Mouse (Mus musculus) v-Abl transformed pro-B cells (cell line): Measurements from ENCODE around the gene Mex3b.

Experiments used
- in situ Hi-C, 2 experiments: fragments of 400-800 bp; cut with MboI; formaldehyde crosslinking; loops; one replicate each; pipeline ENCODE4 v1.15.1; 2025; ENCODE audit not compliant: unreplicated experiment in 2 of 2

The Mex3b gene

DNA sequence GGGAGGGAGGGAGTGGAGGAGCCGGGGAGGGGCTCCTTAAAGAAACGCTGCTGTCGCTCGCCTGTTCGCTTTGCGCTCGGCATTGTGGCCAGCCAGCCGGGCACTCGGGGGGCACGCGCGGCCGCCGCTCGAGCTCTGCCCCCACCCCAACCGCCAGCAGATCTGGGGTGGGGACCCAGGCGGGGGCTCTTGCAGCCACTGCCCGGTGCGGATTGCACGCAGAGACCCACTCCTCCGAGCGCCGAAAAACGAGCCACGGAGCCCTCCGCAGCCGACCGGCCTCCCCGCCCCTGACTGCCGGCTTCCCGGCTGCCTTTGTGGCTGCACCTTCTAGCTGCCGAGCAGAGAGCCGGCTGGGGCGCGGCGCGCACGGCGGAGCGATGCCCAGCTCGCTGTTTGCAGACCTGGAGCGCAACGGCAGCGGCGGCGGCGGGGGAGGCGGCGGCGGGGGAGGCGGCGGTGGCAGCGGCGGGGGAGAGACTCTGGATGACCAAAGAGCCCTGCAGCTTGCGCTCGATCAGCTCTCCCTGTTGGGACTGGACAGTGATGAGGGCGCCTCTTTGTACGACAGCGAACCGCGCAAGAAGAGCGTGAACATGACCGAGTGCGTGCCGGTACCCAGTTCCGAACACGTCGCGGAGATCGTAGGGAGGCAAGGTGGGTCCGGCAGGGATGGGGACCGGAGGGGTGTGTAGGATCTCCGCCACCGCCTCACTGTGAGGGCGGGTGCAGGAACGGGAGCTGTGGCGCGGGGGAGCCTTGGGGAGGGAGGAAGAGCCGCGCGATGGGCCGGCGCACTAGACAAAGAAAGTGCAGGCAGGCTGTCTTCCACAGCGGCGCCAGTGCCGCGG, at the start of gene Mex3b:
TSS of gene Mex3b (plus strand) at position 63 of the 851 bp plus-strand sequence.
- in situ Hi-C loops, result loop anchor here (5.0 to 25.0 kb wide), 6 partner anchors 145 to 1020 kb away; partner anchors contain the start of genes Mesd (in 1 of the 2) and Tlnrd1 (in 1 of the 2)

DNA sequence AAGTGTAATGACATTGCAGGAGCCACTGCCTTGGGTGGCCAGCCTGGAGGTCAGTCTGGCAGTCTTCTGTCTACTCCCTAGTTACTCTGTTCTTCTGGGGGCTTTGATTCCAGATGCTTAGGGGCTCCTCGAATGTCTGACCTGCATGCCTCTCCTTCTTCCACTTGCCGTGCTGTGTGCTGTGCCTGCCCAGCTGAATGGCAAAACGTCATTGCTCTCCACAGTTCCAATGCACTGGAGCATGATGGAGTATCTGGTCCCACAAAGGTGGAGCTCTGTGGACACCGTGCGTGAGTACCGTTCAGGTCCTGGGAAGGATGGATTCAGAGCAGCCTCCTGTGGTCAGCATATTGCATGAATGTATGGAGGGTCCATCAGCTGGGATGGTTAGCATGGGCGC, 47.6 kb upstream of the Mex3b start:
- in situ Hi-C loops, result no loop called here

DNA sequence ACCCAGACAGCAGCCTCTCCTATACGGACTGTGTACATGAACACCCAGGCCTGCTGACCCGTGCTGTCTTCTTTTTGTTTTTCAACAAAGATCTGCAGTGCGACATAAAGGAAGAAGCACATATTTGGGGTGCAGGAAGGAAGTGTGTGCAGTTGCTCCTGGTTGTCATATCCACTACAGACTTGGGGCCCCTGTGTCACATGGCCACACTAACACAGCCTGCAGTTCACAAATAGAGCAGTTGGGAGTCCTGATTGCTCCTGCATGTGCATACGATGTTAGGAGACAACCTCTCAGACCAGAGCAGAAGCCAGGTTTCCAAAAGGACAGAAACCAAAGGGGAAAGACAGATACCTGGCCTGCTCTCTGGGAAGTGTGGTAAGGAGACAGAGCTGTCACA, 46.5 kb upstream of the Mex3b start:
- in situ Hi-C loops, result no loop called here

DNA sequence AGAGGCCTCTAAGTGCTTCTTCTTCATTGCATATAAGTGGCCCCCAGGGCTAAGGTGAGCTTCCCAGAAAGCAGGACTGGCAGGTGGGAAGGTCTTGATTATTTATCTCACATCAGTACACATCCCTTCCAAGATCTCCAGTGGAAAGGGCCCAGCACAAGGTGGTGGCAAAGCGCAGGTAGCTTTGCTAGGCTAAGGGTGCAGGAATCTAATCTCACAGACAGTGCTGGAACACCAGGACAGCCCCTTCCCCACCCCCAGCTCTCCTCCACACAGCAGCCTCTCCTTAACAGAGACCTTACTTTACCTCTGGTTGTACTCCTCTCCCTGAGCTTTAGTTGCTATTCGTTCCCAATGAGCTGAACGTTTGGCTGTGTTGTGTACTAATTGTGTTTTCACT, 45.6 kb upstream of the Mex3b start:
- in situ Hi-C loops, result no loop called here

DNA sequence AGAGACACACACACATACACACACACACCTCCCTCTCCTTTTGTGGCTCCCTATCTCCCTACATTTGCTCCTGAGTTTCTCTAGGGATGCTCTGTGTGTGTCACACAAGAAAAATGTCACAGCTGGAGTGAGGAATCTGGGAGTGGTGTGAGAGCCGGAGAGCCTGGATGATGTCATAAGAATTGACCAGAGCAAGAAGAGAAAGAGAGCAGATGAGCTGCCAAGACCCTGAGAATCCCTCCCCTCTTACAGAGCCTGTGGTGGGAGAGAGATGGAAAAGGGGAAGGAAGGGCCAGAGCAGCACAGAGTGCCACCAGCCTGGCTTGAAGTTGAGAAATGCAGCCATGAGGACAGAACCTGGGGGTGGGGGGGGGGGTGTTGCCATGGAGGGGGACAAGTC, 44.6 kb upstream of the Mex3b start:
- in situ Hi-C loops, result no loop called here

DNA sequence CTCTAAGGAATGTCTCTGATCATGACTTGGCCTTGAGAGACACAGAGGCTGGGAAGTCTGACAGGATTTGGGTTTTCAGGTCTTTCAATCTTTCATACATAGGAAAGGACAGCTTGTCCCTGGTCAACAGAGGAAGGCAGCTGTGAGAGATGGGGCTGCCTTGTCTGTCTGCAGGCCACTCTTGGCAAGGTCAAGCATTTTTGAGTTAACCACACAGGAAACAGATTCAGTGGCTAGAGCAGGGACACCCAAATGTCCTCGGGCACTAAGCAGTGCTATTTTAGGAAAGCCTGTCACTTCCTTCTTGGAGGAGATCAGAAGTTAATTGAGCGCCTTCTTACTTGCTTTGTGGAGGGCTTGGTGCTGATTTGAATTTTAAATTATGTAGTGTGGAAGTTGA, 38.9 kb upstream of the Mex3b start:
- in situ Hi-C loops, result no loop called here

- in situ Hi-C loops, result no loop called here
Measured at GRCm38 (mm10) chr7:82829516-82829915, 37.6 kb upstream of the Mex3b start.

DNA sequence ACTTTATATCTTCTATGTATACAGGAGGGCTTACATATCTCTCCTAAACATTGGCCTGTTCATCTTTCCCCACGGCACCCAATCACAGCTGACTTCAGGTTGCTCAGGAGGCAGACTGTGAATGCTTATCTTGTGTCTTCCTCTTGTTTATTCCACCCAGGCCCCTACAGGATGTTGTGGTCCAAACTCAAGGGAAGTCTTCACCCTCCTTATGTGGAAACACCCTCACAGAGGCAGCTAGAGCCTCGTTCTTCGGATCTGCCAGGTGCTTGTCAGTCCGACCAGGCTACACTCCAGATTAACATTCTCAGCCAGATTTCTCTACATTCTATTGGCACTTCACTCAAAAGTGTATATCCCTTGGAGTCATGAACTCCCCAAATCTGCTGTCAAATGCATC, 32.7 kb upstream of the Mex3b start:
- in situ Hi-C loops, result no loop called here

DNA sequence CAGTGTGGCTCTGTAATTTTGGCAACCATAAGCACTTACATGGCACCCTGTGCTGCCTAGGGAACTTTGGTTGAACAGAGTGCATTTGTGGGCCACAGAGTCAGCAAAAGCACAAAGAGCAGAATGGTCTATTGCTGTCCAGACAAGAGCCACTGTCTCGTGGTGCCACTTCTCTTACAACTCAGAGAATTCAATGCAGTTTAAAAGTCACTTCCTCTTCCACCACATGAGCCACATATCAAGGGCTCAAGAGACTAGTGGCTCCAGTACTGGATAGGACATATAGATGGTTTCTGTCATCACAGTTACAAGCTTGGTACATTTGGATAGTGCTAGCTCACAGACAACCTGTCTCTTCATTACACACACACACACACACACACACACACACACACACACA, 28.7 kb upstream of the Mex3b start:
- in situ Hi-C loops, result no loop called here

GRCm38 (mm10) chr7:82838965-82839675, 28.0 kb upstream of the Mex3b start:
- in situ Hi-C loops, result no loop called here

- in situ Hi-C loops, result no loop called here
Measured at GRCm38 (mm10) chr7:82842222-82842920, 24.8 kb upstream of the Mex3b start.

DNA sequence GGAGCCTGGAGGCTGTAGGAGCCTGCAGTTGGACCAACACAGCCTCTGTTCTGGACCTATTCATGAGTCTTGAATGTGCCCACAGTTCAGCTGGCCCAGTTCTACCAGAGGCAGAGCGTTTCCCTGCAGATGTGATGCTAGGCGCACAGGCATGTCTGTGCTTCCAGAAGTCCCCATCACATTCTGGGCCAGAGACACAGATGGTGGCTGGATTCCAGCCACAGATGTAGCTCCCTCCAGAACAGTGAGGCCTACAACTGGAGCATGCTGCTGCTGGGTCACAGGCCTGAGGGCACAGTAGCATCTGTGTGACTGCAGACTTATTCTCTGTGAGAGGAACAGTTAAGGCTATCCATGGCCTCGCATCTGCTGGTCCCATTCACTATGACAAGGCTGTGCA, 16.4 kb upstream of the Mex3b start:
- in situ Hi-C loops, result loop anchor here in 1 of 2 experiments (25.0 kb wide), 3 partner anchors 412 to 1037 kb away; partner anchors contain the start of genes Mesd and Tlnrd1

DNA sequence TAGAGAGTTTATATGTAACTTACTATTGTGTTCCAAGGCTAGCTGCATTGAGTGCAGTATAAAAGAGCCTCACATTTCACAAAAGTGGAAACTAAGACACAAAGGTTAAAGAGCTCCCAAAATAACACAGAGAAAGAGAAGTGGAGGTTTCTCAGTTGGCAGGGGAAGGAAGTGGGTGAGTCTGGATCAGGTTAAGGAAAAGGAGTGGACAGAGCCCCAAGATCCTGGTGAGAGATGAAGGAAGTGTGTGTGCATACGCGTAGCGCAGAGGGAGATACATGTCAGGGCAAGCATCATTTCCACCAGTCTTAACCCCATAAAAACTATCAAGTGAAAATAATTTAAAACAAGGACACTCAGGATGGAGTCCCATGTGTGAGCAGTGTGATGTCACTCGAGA, 15.5 kb upstream of the Mex3b start:
- in situ Hi-C loops, result loop anchor here in 1 of 2 experiments (25.0 kb wide), 3 partner anchors 411 to 1036 kb away; partner anchors contain the start of genes Mesd and Tlnrd1

DNA sequence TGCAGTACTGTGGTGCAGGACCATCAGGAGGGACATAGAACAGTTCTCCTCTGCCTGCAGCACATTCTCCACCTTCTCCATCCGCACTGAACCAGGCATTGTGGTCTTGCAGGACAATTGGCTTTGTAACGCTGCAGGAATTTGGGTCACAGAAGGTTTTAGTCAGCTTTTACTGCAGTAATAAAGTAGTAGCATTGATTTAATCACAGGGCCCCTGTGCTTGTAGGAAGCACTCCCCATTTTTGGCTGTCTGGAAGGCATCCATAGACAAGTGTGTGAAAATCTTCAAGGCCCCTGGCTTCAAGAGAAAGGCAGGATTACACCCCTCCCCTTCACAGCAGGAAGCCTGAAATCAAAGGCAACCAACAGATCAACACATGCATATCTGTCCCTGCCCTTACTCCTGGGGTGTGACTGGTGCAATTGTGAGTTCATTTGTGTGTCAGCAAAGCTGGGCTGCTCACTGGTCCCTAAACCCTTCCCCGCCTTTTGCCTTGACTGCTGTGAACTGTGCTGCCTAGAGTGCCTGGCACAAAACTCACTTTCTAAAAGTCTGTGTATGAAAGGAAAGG, 12.9 kb upstream of the Mex3b start:
- in situ Hi-C loops, result loop anchor here in 1 of 2 experiments (25.0 kb wide), 3 partner anchors 408 to 1033 kb away; partner anchors contain the start of genes Mesd and Tlnrd1

GRCm38 (mm10) chr7:82858611-82859010, 8.5 kb upstream of the Mex3b start:
- in situ Hi-C loops, result loop anchor here in 1 of 2 experiments (25.0 kb wide), 3 partner anchors 404 to 1029 kb away; partner anchors contain the start of genes Mesd and Tlnrd1

DNA sequence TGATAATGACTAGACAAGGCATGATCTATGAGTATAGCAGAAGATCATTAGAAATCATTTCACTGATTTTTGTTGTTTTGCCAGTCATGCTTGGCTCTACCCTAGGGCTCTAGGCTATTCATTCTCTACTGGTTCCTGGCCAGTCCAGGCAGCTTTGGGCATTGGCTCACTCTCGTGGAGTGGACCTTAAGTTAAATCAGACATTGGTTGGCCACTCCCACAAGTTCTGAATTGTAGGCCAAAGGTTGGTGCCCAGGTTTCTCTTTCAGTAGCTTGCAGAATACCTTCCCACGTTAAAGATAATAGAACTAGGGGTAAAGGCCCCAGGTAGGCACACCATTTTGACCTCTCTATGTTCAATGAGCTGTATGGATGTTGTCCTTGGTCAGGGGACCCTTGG, 6.5 kb upstream of the Mex3b start:
- in situ Hi-C loops, result loop anchor here in 1 of 2 experiments (10.0 to 25.0 kb wide), 4 partner anchors 146 to 1027 kb away; partner anchors contain the start of genes Mesd and Tlnrd1

GRCm38 (mm10) chr7:82863341-82863740, 3.8 kb upstream of the Mex3b start:
- in situ Hi-C loops, result loop anchor here in 1 of 2 experiments (10.0 to 25.0 kb wide), 4 partner anchors 149 to 1024 kb away; partner anchors contain the start of genes Mesd and Tlnrd1

DNA sequence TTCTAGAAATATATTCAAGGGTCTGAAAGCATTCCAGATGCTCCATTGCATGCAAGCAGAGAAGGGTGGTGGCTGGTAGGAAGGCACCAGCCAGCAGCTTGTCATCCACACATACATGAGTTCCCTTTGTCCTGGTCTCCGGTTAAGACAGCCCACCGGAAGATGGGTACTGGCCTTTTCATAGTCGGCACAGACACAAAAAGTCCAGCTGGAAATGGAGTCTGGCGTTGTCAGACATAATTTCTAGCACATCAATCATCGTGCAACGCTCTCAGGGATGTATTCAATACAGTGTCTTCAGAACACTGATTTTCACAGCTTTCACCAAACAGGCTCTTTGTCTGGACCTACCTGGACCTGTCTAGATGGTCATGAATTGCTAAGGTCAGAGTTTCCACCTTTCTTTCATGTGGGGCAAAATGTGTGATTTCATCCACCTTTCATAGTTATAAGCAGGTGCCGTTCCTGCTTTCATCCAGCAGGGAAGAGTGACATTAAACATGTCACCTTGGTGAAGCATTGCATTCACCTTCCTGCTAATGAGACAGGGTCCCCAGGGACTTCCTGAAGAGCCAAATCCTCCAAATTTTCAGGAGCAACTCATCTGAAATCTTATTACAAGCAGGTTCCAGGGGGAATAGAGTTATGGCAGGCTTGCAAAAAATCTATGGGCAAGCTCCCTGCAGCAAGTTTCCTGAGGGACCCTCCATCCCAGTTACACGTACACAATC, 2.7 kb upstream of the Mex3b start:
- in situ Hi-C loops, result loop anchor here in 1 of 2 experiments (10.0 to 25.0 kb wide), 4 partner anchors 150 to 1023 kb away; partner anchors contain the start of genes Mesd and Tlnrd1
